Comparison of ENCODE assay signal across 20 mouse cellular contexts in genomic region chr7:67430987-67431386, GRCm38 (mm10). TPM values are rescaled to one million over a fixed set of nuclear protein-coding genes. Genes with fewer than 3 reads are reported as not detected.
DNase-seq lines count a peak whose midpoint lies in the region; ATAC-seq and TF ChIP-seq lines count a peak whose summit lies in the region.
"Had no signal": no experiment of that assay in that cellular context is flagged by ENCODE, and none has a peak within 500 bp of the region (broad histone marks: within the 10 kb centered on the region; RNA-seq: fewer than 3 reads in every experiment).

No protein-coding gene starts in this region.

- DNase-seq in midbrain, embryonic 11.5 days (ENCODE audit: low spot score, missing footprints): peak; percentile 35
- no peak for DNase-seq in midbrain, postnatal 0 days (ENCODE audit: low spot score)
- no peak for DNase-seq in lung, postnatal 0 days (ENCODE audit: low spot score)
- DNase-seq in left cerebral cortex, adult 9 months (ENCODE audit: low spot score in 2 of 2): no peak
- DNase-seq in frontal cortex, postnatal 14 days (ENCODE audit: low spot score in 2 of 2): no peak
- DNase-seq: adrenal gland, postnatal 10 days; cerebellum, adult 11 months; cerebellum, adult 9-10 months; cerebellum, postnatal 25 days; gastrocnemius, postnatal 14 days; heart, postnatal 36 days had no signal

- H3K9me3 ChIP-seq in midbrain, embryonic 11.5 days (ENCODE audit: control insufficient read depth, low read length): no peaks in the 10 kb centered on the region
- H3K9me3 ChIP-seq in midbrain, postnatal 0 days (ENCODE audit: low read length): no peaks in the 10 kb centered on the region
- H3K9me3 ChIP-seq in lung, postnatal 0 days (ENCODE audit: low read length): no peaks in the 10 kb centered on the region
- H3K9me3 ChIP-seq: embryonic facial prominence, embryonic 13.5 days; forebrain, embryonic 12.5 days; G1E; heart, embryonic 12.5 days; hindbrain, embryonic 15.5 days had no signal

- no peak overlapping the region for H3K4me2 ChIP-seq in midbrain, embryonic 11.5 days
- H3K4me2 ChIP-seq in midbrain, postnatal 0 days (ENCODE audit: low read depth, low read length, poor library complexity, severe bottlenecking): no peak overlapping the region
- H3K4me2 ChIP-seq in lung, postnatal 0 days (replicated peaks; ENCODE audit: low read depth, low read length): no peak overlapping the region
- H3K4me2 ChIP-seq: embryonic facial prominence, embryonic 13.5 days; forebrain, embryonic 12.5 days; heart, embryonic 12.5 days; hindbrain, embryonic 15.5 days had no signal

- no peak overlapping the region for H3K4me3 ChIP-seq in midbrain, embryonic 11.5 days (ENCODE audit: low read depth, low read length)
- no peak overlapping the region for H3K4me3 ChIP-seq in midbrain, postnatal 0 days (ENCODE audit: low read depth, low read length)
- no peak overlapping the region for H3K4me3 ChIP-seq in lung, postnatal 0 days (ENCODE audit: low read depth, low read length)
- H3K4me3 ChIP-seq: embryonic facial prominence, embryonic 13.5 days; forebrain, embryonic 12.5 days; heart, embryonic 12.5 days; hindbrain, embryonic 15.5 days had no signal

- H3K4me1 ChIP-seq in midbrain, embryonic 11.5 days (ENCODE audit: control insufficient read depth, insufficient read depth, low read length): no peaks in the 10 kb centered on the region
- H3K4me1 ChIP-seq in midbrain, postnatal 0 days (ENCODE audit: insufficient read depth, low read length): no peaks in the 10 kb centered on the region
- peaks cover 11% of the 10 kb centered on the region for H3K4me1 ChIP-seq in lung, postnatal 0 days (ENCODE audit: insufficient read depth, low read depth, low read length)

- no peak for TF ChIP-seq EP300 in lung, postnatal 0 days (IDR thresholded peaks at IDR 0.05)

- H3K9ac ChIP-seq in midbrain, embryonic 11.5 days (ENCODE audit: low read length): no peak overlapping the region
- H3K9ac ChIP-seq in midbrain, postnatal 0 days (replicated peaks; ENCODE audit: low read length, poor library complexity, severe bottlenecking): no peak overlapping the region
- H3K9ac ChIP-seq in lung, postnatal 0 days (replicated peaks; ENCODE audit: low read depth): no peak overlapping the region
- H3K9ac ChIP-seq: embryonic facial prominence, embryonic 13.5 days; forebrain, embryonic 12.5 days; heart, embryonic 12.5 days; hindbrain, embryonic 15.5 days had no signal

- H3K36me3 ChIP-seq in midbrain, embryonic 11.5 days (ENCODE audit: control insufficient read depth, insufficient read depth, low read length): no peaks in the 10 kb centered on the region
- H3K36me3 ChIP-seq in midbrain, postnatal 0 days (ENCODE audit: insufficient read depth, low read length): no peaks in the 10 kb centered on the region
- H3K36me3 ChIP-seq in lung, postnatal 0 days (ENCODE audit: insufficient read depth, low read length): no peaks in the 10 kb centered on the region
- H3K36me3 ChIP-seq: embryonic facial prominence, embryonic 13.5 days; forebrain, embryonic 12.5 days; G1E; heart, embryonic 12.5 days; hindbrain, embryonic 15.5 days had no signal

- no peak for ATAC-seq in midbrain, embryonic 11.5 days (ENCODE audit: low FRiP score)
- ATAC-seq in midbrain, postnatal 0 days (ENCODE audit: low FRiP score): no peak
- peak; percentile 67 for ATAC-seq in common myeloid progenitor, adult 5-6 weeks (replicated peaks; ENCODE audit: low read depth, poor library complexity, severe bottlenecking)
- ATAC-seq in megakaryocyte, adult 5-6 weeks (ENCODE audit: poor library complexity, severe bottlenecking): peak; percentile 62
- no peak for ATAC-seq in lung, postnatal 0 days
- ATAC-seq: forebrain, embryonic 16.5 days; inflammation-experienced regulatory T-cells, adult 6 months had no signal

- no peak overlapping the region for H3K27ac ChIP-seq in midbrain, embryonic 11.5 days (ENCODE audit: low read depth, low read length)
- H3K27ac ChIP-seq in midbrain, postnatal 0 days (ENCODE audit: low read depth, low read length): no peak overlapping the region
- H3K27ac ChIP-seq in lung, postnatal 0 days (ENCODE audit: low read length): no peak overlapping the region
- H3K27ac ChIP-seq: embryonic facial prominence, embryonic 13.5 days; forebrain, embryonic 12.5 days; hindbrain, embryonic 15.5 days had no signal

- H3K27me3 ChIP-seq in midbrain, embryonic 11.5 days (ENCODE audit: control insufficient read depth, insufficient read depth, low read length): no peaks in the 10 kb centered on the region
- no peaks in the 10 kb centered on the region for H3K27me3 ChIP-seq in midbrain, postnatal 0 days (ENCODE audit: insufficient read depth, low read length)
- no peaks in the 10 kb centered on the region for H3K27me3 ChIP-seq in lung, postnatal 0 days (replicated peaks; ENCODE audit: insufficient read depth, low read length)
- H3K27me3 ChIP-seq: embryonic facial prominence, embryonic 13.5 days; forebrain, embryonic 12.5 days; heart, embryonic 12.5 days; hindbrain, embryonic 15.5 days had no signal

- WGBS in midbrain, embryonic 11.5 days: 83% methylated on average over 7 of the region's 7 CpGs
- 82% methylated on average over 7 of the region's 7 CpGs for WGBS in midbrain, postnatal 0 days
- WGBS in lung, postnatal 0 days: 58% methylated on average over 7 of the region's 7 CpGs

- TF ChIP-seq CTCF in midbrain, postnatal 0 days (IDR thresholded peaks at IDR 0.05): no peak
- no peak for TF ChIP-seq CTCF in lung, postnatal 0 days (IDR thresholded peaks at IDR 0.05)

RNA-seq across cellular contexts. Expression of gene Mef2a, which starts 58.3 kb away (rescaled TPM):
- 24.1 and 28.9 TPM in 2 replicates for polyA plus RNA-seq in midbrain, embryonic 11.5 days (2014; fragmentation: Nextera tagmentation; extraction: Ambion mirVana)
- 62.4 and 73.3 TPM in 2 replicates for total RNA-seq in midbrain, postnatal 0 days (2014; rRNA removed)
- 35.7 and 40.4 TPM in 2 replicates for polyA plus RNA-seq in midbrain, postnatal 0 days (2015; fragmentation: Nextera tagmentation; extraction: Ambion mirVana)
- 30.3 and 62.7 TPM in 2 replicates for total RNA-seq in common myeloid progenitor, adult 5-6 weeks (2017)
- total RNA-seq in megakaryocyte, adult 5-6 weeks (2015): 154 and 168 TPM in 2 replicates
- total RNA-seq in megakaryocyte, adult 5-6 weeks (2017): 76.5 and 94.0 TPM in 2 replicates
- polyA plus RNA-seq in lung, postnatal 0 days (2015; fragmentation: Nextera tagmentation; extraction: Ambion mirVana): 59.4 and 73.6 TPM in 2 replicates

Comparison
In these comparisons a context has a peak if more than half of its experiments do, and no peak if none do; other contexts are left out.
1. ATAC-seq: peak in common myeloid progenitor, adult 5-6 weeks (single experiment) and megakaryocyte, adult 5-6 weeks (single experiment); none in midbrain, embryonic 11.5 days (single experiment), midbrain, postnatal 0 days (single experiment) and lung, postnatal 0 days (single experiment).